Mouse (Mus musculus) naive thymus-derived CD4-positive, alpha-beta T cell, adult 2 months (primary cell): Measurements from ENCODE around the gene Gdf1.

Source experiments
- DNase-seq: peaks from one replicate; pipeline ENCODE4 v3.0.0-alpha.2; 2011; ENCODE audit warnings: low read depth

The Gdf1 gene

DNA sequence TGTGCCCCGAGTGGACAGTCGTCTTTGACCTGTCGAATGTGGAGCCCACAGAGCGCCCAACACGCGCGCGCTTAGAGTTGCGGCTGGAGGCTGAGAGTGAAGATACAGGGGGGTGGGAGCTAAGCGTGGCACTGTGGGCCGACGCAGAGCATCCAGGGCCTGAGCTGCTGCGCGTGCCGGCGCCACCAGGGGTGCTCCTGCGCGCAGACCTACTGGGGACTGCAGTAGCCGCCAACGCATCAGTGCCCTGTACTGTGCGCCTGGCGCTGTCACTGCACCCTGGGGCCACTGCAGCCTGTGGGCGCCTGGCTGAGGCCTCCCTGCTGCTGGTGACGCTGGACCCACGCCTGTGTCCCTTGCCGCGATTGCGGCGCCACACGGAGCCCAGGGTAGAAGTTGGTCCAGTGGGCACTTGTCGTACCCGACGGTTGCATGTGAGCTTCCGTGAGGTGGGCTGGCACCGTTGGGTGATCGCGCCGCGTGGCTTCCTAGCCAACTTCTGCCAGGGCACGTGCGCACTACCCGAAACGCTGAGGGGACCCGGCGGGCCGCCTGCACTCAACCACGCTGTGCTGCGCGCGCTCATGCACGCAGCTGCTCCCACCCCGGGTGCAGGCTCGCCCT is 1.2 kb downstream of the Gdf1 start:
- no peak for DNase-seq

- no peak for DNase-seq
Observed at GRCm38 (mm10) chr8:70331526-70331925, 1.9 kb downstream of the Gdf1 start.

- DNase-seq: no peak
Observed at GRCm38 (mm10) chr8:70332070-70332877, 2.7 kb downstream of the Gdf1 start.

DNA sequence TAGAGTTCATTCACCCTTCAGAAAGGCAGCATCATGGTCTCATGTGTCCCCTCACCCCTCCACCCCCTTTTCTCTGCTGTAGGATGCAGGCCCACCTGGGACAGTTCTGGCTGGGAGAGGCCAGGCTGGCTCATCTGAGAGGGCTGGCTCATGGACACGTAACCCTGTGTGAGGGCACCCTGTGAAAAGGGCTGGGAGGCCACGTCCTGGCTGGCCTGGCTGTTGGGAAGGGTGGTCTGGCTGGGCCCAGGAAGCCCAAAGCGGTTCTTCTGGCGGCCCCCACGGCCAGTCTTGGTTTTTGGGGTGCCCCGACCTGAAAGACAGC is 3.2 kb downstream of the Gdf1 start:
- DNase-seq: no peak

GRCm38 (mm10) chr8:70338931-70339330 is 9.3 kb downstream of the Gdf1 start:
- DNase-seq: no peak

GRCm38 (mm10) chr8:70340659-70341058 is 11.0 kb downstream of the Gdf1 start:
- DNase-seq: no peak

GRCm38 (mm10) chr8:70342007-70342406 is 12.4 kb downstream of the Gdf1 start:
- DNase-seq: no peak

GRCm38 (mm10) chr8:70343076-70343475 is 13.5 kb downstream of the Gdf1 start:
- DNase-seq: no peak

GRCm38 (mm10) chr8:70343696-70344095 is 14.1 kb downstream of the Gdf1 start:
- DNase-seq: peak; percentile 49

DNA sequence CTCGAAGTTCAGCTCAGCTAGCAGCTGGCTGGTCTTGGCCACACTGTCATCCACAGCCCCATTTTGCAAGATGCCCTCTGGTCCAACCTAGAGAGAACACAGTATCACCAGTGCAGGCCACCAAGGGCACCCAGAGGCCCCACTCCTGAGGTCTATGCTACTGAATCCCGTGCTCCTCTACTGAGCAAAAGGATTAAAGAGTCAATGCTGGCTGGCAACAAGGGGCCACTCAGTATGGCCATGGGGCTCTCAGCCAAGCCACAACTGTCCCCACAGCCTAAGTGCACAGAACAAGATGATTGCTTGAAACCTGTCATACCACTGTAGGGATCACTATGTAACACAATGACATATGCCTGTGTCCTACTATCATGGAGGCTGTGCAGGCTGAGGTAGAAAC is 14.7 kb downstream of the Gdf1 start:
- no peak for DNase-seq

- no peak for DNase-seq
Observed at GRCm38 (mm10) chr8:70347443-70347842, 17.8 kb downstream of the Gdf1 start.

DNA sequence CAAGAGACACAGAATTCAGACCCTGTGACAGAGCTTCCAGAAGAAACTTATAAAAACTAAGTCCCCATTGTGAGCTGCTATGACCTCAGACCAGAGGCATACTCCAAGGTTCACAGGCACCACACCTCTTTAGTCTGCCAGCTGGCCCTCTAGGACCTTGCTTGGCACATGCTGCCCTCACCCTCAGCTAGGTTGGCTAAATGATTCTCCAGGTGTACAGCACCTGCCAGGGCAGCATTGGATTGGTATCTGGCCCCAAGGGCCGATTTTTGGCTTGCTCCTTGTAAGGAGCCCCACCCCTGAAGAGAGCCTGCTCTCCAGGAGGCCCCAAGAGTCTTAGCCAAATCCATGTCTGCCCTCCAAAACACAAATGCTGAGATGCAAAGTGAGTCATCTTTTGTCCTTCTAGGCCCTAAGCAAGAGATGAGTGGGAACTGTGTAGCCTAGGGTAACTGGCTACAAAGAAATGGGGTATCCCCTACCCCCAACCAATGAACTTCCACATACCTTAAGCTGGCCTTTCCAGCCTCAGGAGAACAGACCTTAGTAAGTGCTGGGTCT is 18.3 kb downstream of the Gdf1 start:
- DNase-seq: no peak

GRCm38 (mm10) chr8:70351035-70351999 is 21.7 kb downstream of the Gdf1 start:
- DNase-seq: peak; percentile 26

DNA sequence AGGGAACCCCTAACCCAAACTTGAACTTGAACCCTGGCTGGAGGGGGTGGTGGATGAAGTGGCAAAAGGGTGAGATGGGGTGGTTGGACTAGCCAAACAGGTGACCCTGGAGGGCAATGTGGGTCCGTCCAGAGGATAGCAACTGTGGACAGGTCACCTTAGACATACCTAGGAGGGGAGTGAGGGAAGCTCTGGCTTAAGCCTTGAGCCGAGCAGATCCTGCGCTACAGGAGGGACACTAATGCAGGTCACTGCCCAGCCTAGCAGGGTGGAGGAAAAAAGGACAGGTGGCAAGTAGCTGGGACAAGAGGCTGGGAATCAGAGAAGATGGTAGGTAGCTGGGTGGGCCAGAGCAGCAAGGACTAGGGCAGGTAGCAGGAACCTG is 22.4 kb downstream of the Gdf1 start:
- DNase-seq: no peak

DNA sequence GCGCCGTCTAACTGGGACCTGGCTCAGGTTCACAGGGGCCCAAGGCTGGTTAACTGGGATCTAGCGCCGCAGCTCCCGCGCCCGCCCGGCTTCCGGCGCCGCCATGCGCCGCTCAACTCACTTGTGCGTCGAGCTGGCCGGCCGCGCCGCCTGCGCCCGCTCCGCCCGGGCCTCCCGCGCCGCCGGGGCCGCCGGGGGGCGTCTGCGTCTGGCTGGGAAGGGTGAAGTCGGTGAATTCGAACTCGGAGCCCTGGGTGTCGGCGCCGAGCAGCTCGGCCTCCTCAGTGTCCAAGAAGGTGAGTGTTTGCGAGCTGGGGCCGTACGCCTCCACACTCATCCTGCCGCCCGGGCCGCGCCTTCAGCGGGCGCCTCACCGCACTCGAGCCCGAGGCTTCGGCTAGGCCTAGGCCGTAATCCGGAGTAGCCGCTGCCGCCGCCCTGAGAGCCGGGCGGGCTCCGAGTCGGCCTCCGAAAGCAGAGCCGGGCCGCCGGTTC is 23.1 kb downstream of the Gdf1 start:
- DNase-seq: no peak

DNA sequence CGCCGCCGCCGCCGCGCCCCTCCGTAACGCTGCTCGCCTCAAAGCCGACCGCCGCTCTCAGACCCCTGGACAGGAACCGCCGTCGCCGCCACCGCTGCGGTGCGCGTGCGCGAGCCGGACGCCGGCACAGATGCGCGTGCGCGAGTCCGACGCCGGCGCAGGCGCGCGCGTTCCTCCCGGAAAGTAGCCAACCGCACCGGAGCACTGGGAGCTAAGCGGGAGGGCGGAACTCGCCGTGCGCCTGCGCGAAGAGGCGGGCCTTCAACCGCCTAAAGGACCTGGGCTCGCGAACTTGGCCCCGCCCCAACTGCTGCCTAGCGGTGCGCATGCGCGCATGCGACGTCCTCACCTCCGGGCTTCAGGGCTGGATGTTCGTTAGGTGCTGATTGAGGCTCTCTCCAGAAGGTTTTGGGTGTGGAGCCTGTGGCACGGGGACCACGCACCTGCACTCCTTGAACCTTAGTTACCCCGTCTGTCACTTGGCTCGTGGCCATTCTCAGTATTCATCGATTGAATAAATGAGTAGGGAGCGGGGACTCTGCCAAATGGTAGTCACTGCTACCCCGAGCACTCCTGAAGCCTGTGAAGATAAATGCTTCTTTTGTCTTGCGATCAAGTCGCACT is 23.7 kb downstream of the Gdf1 start, which contains the start of gene Upf1:
TSS of gene Upf1 (minus strand) at position 85 of the 624 bp plus-strand sequence.
- DNase-seq: peak; percentile 100

GRCm38 (mm10) chr8:70354004-70354403 is 24.4 kb downstream of the Gdf1 start:
- no peak for DNase-seq

- no peak for DNase-seq
Observed at GRCm38 (mm10) chr8:70356111-70356510, 26.5 kb downstream of the Gdf1 start.

DNA sequence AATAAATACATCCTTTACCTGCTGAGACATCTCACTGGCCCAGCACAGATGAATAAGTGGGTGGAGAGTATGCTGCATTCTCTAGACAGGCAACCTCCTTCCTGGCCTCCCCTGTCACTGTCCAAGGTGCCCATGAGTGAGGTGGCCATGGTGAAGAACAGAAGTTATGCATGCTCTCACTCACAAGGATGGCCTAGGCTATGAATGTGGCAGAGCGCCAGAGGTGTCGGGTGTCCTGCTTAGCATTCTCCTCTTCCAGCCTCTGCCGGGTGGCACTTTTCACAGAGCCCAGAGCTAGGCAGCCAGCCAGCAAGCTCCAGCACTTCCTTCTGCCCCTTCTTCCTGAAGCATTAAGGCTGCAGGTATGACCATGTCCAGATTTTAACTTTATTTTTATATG is 29.8 kb downstream of the Gdf1 start:
- no peak for DNase-seq

DNA sequence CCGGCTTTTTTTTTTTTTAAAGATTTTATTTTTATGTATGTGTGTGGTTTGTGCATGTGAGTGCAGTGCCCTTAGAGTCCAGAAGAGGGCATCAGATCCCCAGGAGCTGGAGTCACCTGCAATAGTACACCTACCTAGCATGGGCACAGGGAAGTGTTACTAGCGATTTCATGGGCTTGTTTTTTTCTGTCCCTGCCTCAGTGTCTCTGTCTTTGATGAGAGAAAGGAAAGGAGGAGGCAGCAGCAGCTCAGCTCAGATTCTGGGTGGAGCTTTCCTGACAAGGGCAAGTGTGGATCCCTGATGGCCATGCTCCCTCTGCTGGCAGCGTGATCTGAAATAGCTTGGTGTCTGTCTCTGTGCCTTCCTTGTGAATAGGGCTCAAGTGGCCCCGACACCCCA is 31.2 kb downstream of the Gdf1 start:
- DNase-seq: peak; percentile 55

- no peak for DNase-seq
Observed at GRCm38 (mm10) chr8:70361484-70362032, 31.9 kb downstream of the Gdf1 start.
